Mouse (Mus musculus) c-Kit-negative CD71-positive TER-119-positive erythroid progenitor cells, embryonic 14.5 days (primary cell): Measurements from ENCODE around the gene Mrgprd.

ENCODE experiments used
- DNase-seq: peaks from one replicate; pipeline ENCODE4 v3.0.0-alpha.2; 2013; ENCODE audit warnings: low read depth, low spot score

Mrgprd gene

GRCm38 (mm10) chr7:145302488-145303285 lies 11.9 kb upstream of the Mrgprd start:
- no peak for DNase-seq

GRCm38 (mm10) chr7:145304153-145304552 lies 10.5 kb upstream of the Mrgprd start:
- DNase-seq = no peak

- DNase-seq = no peak
Observed at GRCm38 (mm10) chr7:145307636-145308035, 7.0 kb upstream of the Mrgprd start.

DNA sequence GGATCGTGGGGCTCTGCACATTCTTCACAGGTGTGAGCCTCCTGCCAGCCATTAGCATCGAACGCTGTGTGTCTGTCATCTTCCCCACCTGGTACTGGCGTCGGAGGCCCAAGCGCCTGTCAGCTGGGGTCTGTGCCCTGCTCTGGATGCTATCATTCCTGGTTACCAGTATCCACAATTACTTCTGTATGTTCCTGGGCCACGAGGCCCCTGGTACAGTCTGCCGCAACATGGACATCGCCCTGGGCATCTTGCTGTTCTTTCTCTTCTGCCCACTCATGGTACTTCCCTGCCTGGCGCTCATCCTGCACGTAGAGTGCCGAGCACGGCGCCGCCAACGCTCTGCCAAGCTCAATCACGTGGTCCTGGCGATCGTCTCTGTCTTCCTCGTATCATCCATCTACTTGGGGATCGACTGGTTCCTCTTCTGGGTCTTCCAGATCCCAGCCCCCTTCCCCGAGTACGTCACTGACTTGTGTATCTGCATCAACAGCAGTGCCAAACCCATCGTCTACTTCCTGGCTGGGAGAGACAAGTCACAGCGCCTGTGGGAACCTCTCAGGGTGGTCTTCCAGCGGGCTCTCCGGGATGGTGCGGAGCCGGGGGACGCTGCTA lies 6.5 kb upstream of the Mrgprd start:
- DNase-seq = no peak

DNA sequence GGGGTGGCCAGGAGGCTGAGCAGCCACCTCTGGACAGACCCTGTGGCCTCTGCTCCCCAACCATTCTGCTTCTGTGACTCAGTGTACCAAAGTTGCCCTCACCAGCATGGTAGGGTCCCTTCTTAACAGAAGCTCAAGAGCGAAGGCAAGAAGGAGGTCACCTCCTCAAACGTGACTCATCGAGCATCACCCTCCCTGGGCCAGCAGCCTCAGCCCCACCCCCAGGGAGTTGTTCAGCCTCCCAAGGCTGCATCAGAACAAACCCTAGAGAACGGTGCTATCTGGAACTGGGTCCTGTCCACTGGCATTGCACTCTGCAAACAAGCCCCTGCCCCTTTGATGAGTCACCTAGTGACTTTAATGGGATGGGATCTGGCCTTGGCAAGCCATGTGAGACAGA lies 5.8 kb upstream of the Mrgprd start:
- DNase-seq = no peak

GRCm38 (mm10) chr7:145309877-145310276 lies 4.8 kb upstream of the Mrgprd start:
- DNase-seq = no peak

DNA sequence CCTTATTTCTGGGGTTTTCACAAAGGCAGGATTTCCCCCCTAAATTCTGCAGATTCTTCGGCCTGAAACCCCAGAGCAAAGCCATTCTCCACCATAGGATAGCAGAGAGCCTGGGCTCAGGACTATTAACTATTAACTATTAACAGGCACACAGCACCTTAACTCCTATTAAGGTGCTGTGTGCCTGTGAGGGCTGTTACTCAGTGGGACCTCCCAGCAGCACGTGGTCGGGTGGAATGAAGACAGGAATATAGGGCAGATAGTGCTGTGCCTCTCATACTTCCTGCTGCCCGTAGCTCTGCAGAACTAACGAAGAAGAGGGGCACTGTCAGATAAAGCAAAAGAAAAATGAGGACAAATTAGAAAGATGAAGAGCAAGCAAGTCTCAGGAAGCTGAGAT lies 4.1 kb upstream of the Mrgprd start:
- no peak for DNase-seq

DNA sequence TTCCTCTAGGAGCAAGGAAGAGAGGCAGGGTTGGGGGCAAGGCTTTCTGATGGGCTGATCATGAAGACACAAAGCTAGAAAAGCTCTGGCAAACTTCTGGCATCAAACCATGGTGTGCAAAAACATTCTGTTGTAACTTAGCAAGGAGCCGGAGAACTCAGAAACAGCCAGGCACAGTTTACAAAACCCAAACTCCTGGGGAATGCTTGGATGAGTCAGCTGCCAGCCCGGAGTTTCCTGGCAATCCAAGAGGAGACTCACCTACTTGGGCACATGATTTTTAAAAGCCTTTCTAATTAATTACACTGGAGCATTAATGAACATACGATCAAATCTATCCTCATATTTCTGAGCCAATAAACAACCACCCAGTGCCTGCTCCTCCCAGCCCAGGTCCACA lies 2.5 kb upstream of the Mrgprd start:
- no peak for DNase-seq

DNA sequence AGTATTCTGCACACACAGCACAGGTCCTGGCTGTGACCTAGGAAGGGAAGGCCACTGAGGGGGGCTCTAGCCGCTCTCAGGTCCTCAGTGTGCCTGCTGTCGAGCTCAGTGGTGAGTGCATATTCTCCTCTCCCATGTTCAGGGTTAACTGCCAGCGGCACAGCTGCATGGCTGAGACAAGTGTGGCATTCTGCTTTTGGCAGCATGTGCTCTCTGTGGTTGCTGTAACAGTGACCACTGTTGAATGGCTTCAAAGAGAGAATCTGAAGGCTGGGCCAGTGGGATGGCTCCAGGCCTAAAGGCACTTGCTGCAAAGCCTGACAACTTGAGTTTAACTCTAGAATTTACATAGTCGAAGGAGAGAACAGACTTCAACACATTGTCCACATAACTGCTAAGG lies 2.9 kb downstream of the Mrgprd start:
- no peak for DNase-seq

DNA sequence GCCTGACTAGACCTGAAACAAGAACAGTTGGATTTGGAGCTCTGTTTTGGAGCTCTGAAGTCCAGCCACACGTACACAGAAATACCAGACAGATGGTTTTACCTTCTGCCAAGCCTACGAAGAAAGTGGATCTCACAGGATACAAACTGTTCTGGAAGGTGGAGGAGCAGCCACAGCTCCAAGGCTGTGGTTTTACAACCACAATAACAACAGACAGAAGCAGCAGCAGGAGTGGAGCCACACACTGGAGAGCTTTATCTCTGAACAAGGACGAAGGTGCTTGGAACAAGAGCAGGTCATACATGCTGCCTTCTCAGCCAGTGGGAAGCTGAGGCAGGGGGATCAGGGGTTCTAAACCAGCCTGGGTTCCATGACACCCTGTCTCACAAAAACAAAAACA lies 4.8 kb downstream of the Mrgprd start:
- DNase-seq = no peak

DNA sequence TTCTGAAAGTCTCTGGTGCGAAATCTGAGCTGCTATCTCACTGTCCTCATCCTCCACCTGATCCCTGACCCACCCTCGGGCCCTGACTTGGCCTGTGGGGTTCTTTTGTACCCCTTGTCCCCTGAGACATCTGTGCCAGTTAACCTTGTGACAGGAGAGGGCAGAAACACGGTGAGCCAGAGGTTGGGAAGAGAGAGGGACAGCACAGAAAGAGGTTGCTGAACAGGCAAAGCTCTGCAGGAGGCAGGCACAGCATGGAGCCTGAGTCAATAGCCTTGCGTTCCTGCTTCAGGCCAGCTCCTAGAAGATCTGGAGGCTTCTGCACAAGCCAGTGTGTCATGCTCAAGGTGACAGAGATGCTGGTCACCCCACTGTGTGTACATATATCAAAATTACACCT lies 9.0 kb downstream of the Mrgprd start:
- no peak for DNase-seq

DNA sequence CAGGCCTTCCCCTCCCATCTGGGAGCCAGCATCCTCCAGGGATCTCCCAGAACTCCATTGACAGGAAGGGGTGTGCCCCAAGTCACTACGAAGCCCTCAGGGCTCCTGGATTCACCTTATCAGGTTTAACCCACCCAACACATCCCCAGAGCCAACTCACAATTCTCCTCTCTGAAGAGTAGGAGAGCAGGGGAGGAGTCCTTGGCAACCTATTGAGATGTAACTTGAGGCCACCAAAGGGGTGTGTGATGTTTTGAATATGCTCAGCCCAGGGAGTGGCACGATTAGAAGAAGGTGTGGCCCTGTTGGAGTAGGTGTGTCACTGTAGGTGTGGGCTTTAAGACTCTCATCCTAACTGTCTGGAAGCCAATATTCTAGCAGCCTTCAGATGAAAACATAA lies 11.1 kb downstream of the Mrgprd start:
- no peak for DNase-seq

GRCm38 (mm10) chr7:145329982-145330381 lies 15.3 kb downstream of the Mrgprd start:
- no peak for DNase-seq

GRCm38 (mm10) chr7:145330641-145331040 lies 16.0 kb downstream of the Mrgprd start:
- no peak for DNase-seq

- DNase-seq = no peak
Observed at GRCm38 (mm10) chr7:145332376-145333041, 17.9 kb downstream of the Mrgprd start.

DNA sequence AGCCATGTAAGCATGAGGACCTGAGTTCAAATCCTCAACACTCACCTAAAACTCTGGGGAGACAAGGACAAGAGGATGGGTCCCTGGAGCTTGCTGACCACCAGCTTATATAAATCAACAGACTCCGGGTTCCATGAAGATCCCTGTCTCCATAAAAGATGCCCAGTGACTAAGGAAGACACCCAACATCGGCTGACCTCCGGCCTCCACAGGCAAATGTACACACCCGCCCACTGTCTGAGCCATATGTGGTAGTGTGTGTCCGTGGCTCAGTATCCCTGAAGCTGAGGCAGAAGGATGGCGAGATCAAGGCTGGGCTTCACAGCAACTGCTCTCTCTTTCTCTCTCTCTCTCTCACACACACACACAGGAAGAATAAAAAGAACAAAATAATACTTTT lies 19.3 kb downstream of the Mrgprd start:
- DNase-seq = no peak

GRCm38 (mm10) chr7:145334428-145335027 lies 19.9 kb downstream of the Mrgprd start:
- DNase-seq = no peak

DNA sequence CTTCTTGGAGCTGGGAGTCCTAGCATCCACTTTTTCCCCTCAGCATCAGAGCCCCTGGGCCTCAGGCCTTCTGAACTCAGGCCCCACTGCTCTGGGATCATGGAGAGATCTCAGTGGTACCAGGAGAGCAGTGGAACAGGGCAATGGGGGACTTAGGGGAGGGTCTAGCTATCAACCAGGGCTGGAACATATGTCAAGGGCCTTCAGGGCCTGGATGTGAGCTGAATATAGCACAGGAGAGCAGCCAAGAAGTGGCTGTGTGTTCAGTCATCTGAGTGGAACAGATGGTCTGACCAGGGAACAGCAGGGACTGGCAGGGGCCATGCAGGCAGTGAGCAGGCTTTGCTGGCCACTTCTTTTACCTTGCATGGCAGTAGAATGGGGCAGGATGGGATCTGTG lies 20.6 kb downstream of the Mrgprd start:
- DNase-seq = no peak

DNA sequence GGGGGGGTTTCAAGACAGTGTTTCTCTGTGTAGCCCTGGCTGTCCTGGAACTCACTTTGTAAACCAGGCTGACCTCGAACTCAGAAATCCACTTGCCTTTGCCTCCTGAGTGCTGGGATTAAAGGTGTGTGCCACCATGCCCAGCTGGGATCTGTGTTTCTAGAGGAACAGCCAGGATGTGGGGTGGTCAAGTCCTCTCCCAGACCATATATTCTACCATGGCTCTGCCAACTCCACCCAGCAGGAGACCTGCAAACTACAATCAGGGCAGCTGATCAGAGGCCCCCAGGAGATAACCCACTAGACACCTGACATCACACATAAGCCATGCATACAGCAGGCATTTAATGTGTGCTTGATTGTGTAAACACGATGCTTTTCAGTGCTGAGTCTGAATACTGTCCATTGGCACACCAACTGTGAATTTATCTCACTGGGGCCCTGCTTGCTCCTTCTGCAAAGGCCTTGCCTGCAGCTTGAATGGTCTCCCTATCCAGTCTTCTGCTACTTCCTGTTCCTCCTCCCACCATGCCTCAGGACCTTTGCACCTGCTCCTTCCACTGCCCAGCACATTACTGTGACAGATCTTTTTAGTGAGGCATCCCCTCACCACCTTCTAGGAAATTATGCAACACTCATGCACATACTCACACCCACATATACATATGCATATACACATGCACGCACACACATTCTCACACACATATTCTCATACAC lies 21.1 kb downstream of the Mrgprd start:
- DNase-seq = no peak

DNA sequence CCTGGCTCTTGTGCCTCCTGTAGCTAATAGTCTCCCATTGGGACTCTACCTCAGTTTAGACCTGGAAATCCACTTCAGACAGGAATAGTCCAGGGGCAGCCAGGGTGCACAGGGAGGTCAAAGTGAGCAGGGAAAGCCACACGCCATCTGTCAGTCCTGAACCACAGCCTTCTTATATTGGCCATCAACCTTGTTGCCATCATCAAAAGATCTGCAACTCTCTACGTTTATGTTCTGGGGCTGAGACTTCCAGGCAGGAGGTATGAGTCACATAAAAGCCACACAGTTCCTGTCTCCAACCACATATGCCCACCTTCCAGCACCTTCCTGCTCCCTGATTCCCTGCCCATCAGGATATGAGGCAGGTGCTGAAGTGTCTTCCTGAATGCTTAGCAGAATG lies 23.3 kb downstream of the Mrgprd start:
- no peak for DNase-seq

GRCm38 (mm10) chr7:145340248-145340904 lies 25.7 kb downstream of the Mrgprd start:
- DNase-seq = no peak
